Mouse (Mus musculus) erythroblast, adult 5-6 weeks (primary cell): ENCODE results near the gene Stx8. TPM values are rescaled to one million over a fixed set of nuclear protein-coding genes. Genes with fewer than 3 reads are reported as not detected.

Experiments
- ATAC-seq: replicated peaks from 2 replicates; pipeline ENCODE4 v1.8.0; 2016; ENCODE audit warnings: moderate number of reproducible peaks, mild to moderate bottlenecking, moderate TSS enrichment, inconsistent platforms; ENCODE audit not compliant: poor library complexity, low FRiP score, severe bottlenecking
- total RNA-seq, 2 experiments: library from RNA; stranded (forward) in 1 of 2; stranded (reverse) in 1 of 2; fragments of 150-400 nt in 1 of 2; fragments of 200-764, 138-1000 nt in 1 of 2; gene quantifications; 2 replicates each; pipeline versions ENCODE4 v1.2.3 to v1.2.4; 2015 to 2017; ENCODE audit warnings: low replicate concordance in 2 of 2

Gene Stx8
- total RNA-seq, 2 experiments from 2014 or later = 3.8 to 9.5 TPM

GRCm38 (mm10) chr11:67972606-67973005, 6.6 kb downstream of the Stx8 start:
- ATAC-seq = no peak

- ATAC-seq = no peak
Measured at GRCm38 (mm10) chr11:67973225-67973624, 7.2 kb downstream of the Stx8 start.

- ATAC-seq = no peak
Measured at GRCm38 (mm10) chr11:67975252-67975651, 9.3 kb downstream of the Stx8 start.

- no peak for ATAC-seq
Measured at GRCm38 (mm10) chr11:67983564-67983963, 17.6 kb downstream of the Stx8 start.

- no peak for ATAC-seq
Measured at GRCm38 (mm10) chr11:67991240-67991639, 25.2 kb downstream of the Stx8 start.

- no peak for ATAC-seq
Measured at GRCm38 (mm10) chr11:67995965-67996364, 30.0 kb downstream of the Stx8 start.

- ATAC-seq = no peak
Measured at GRCm38 (mm10) chr11:67998905-67999304, 32.9 kb downstream of the Stx8 start.

- no peak for ATAC-seq
Measured at GRCm38 (mm10) chr11:67999629-68000028, 33.6 kb downstream of the Stx8 start.

- no peak; the same call in 1 of the 2 replicates for ATAC-seq
Measured at GRCm38 (mm10) chr11:68004191-68004590, 38.2 kb downstream of the Stx8 start.

GRCm38 (mm10) chr11:68006216-68006789, 40.3 kb downstream of the Stx8 start:
- no peak for ATAC-seq

- no peak for ATAC-seq
Measured at GRCm38 (mm10) chr11:68007645-68008044, 41.7 kb downstream of the Stx8 start.

- no peak for ATAC-seq
Measured at GRCm38 (mm10) chr11:68009377-68009776, 43.4 kb downstream of the Stx8 start.

- ATAC-seq = no peak
Measured at GRCm38 (mm10) chr11:68012207-68012606, 46.2 kb downstream of the Stx8 start.

- ATAC-seq = no peak
Measured at GRCm38 (mm10) chr11:68018191-68018590, 52.2 kb downstream of the Stx8 start.

GRCm38 (mm10) chr11:68019156-68019555, 53.2 kb downstream of the Stx8 start:
- no peak for ATAC-seq

GRCm38 (mm10) chr11:68021976-68022375, 56.0 kb downstream of the Stx8 start:
- ATAC-seq = no peak

GRCm38 (mm10) chr11:68022895-68023294, 56.9 kb downstream of the Stx8 start:
- ATAC-seq = no peak

GRCm38 (mm10) chr11:68023811-68024369, 57.9 kb downstream of the Stx8 start:
- ATAC-seq = no peak

- no peak for ATAC-seq
Measured at GRCm38 (mm10) chr11:68026590-68026989, 60.6 kb downstream of the Stx8 start.

- no peak for ATAC-seq
Measured at GRCm38 (mm10) chr11:68029079-68029478, 63.1 kb downstream of the Stx8 start.

GRCm38 (mm10) chr11:68029871-68030270, 63.9 kb downstream of the Stx8 start:
- ATAC-seq = no peak

GRCm38 (mm10) chr11:68030771-68031170, 64.8 kb downstream of the Stx8 start:
- ATAC-seq = no peak
